Mouse (Mus musculus): ENCODE data around the gene Gja10.

Gja10 gene

DNA sequence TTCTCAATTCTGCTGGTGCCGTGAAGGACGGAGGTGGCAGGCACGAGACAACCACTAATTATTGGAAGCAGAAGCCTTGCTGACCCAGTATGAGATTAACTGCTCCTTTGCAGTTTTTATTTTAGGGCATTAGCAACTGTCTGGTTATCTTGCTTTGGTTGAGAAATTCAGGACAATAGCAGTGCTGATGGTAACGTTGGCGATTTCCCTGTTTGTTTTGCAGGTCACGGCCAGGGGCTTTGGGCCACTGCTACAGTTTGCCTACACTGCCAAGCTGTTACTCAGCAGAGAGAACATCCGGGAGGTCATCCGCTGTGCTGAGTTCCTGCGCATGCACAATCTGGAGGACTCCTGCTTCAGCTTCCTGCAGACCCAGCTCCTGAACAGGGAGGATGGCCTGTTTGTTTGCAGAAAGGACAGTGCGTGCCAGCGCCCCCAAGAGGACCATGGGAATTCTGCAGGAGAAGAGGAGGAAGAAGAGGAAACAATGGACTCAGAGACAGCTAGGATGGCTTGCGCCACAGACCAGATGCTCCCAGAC, 40.9 kb downstream of the Gja10 start:
- peak in 1 of 2 experiments; percentile 26 for DNase-seq (ENCODE audit: low read depth in 2 of 2, low spot score in 2 of 2)

DNA sequence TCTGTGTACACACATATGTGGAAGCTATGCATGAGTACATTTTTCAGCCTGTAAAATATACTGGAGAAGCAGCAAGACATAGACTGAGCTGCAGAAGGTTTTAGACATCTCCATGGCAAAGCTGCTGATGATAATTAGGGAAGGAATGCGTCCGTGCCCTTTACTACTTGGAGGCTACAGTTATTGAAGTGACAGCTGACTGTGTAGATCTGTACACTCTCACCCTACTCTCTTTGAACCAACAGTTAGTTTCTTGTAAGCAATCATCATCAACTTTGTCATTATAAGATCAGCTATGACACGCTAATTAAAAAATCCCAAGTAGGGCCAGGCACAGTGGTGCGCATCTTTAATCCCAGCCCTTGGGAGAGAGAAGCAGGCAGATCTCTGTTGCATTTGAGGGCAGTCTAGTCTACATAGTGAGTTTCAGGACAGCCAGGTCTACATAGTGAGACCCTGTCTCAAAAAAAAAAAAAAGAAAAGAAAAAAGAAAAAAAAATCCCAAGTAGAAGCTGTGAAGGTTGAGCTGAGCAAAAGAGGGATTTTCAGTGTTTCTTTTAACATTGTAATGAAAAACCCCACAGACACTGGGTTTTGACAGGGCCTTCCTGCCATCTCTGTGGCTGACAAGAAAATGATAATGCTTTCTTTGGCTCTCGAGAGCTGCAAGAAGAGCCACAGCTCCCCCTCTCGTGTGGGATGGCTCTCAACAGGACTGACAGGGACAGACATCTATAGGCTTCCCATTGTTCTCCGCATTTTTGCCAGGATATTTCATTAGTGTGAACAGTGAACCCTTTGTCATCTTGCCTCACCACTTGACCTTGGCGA, 41.6 kb downstream of the Gja10 start:
- no peak for DNase-seq (ENCODE audit: low read depth in 2 of 2, low spot score in 2 of 2)

DNA sequence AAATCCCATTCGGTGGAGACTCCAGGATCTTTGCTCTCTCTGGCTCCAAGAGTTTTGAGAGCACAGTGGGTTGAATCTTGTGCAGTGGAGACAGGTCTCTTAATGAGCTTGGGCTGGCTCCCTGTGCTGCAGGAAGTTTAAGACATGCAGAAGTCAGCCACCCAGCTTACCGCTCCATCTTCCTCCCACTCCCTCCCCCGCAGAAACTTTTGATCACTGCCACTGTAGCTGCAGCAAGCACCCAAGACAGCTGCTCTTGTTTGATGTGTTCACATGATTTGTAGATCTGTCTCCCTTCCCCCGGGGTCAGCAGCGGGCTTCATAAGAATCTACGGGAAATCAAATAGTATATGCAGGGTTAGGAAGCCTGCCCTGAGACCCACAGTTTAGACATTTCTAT, 42.3 kb downstream of the Gja10 start:
- peak; percentile 63 to 81 for DNase-seq (ENCODE audit: low read depth in 2 of 2, low spot score in 2 of 2)

DNA sequence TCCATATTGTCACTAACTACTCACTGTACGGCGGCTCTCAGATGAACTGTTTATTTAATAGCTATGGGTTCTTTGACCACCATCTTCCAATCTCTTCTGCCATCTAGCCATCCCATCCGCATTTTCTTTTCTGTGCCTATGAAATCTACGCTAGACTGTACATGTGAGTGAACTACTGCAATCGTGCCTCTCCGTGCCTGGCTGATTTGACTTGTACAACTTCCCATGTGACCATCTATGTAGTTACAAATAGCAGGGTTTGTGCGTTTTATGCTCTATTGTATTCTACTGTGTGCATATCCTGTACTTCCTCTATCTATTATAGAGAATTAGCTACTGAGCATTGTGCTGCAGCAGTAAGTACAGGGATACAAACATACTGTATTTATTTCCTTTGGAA, 47.1 kb downstream of the Gja10 start:
- no peak for DNase-seq (ENCODE audit: low read depth in 2 of 2, low spot score in 2 of 2)

DNA sequence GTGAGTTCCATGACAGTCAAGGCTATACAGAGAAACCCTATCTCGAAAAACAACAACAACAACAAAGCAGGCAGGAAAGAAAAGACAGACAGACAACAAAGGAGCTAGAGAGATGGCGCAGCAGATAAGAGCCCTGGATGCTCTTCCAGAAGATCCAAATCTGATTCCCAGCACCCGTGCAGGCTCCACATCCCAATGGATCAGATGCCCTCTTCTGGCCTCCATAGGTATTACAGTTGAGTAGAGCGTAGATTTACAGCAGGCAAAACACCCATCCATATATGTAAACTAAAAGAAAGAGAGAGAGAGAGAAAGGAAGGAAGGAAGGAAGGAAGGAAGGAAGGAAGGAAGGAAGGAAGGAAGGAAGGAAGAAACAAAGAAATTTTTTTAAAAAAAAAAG, 51.2 kb downstream of the Gja10 start:
- DNase-seq (ENCODE audit: low read depth in 2 of 2, low spot score in 2 of 2) = no peak

DNA sequence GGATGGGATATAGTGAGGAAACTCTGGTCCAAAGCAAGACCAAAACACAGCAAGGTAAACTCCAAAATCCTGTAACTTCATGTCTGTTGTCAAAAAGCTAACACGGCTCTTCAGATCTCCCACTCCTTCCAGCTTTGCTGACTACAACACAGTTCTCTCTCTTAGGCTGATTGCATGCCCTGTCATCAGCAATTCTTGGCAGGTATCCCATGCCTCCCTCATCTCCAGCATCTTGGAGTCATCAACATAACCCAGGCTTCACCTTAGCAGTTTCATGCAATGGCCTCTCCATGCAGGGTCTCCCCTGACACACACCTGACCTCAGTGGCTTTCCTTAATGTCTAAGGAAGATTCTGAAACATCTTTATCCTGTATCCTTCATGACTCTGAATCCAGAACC, 53.4 kb downstream of the Gja10 start:
- DNase-seq (ENCODE audit: low read depth in 2 of 2, low spot score in 2 of 2) = no peak
